Comparison of ENCODE assay signal across 12 mouse cellular contexts in the genomic region with DNA sequence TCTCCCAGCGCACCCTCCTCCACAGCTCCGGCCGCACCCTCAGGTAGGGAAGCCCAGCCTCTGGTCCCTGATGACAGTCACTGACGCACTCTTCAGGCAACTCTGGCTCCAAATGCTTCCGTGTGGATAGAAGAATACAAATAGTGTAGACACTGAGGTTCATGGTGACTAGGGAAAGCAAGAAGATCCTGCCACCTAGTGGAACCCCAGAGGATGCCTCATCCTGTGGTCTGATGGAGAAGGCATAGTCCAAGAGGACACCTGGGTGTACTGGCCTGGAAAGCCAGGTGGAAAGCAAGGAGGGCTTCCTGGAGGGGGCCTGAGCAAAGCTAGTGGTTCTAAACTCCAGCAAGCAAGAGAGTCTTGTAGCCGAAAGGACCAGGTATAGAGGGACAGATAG. TPM values are rescaled to one million over a fixed set of nuclear protein-coding genes. Genes with fewer than 3 reads are reported as not detected.
DNase-seq lines count a peak whose midpoint lies in the region; ATAC-seq lines count a peak whose summit lies in the region.
"Had no signal": no experiment of that assay in that cellular context is flagged by ENCODE, and none has a peak within 500 bp of the region (broad histone marks: within the 10 kb centered on the region; RNA-seq: fewer than 3 reads in every experiment).

No protein-coding gene starts in this region.

- H3K4me1 ChIP-seq in forebrain, embryonic 11.5 days (replicated peaks; ENCODE audit: control insufficient read depth, insufficient read depth, low read length) = no peaks in the 10 kb centered on the region

- H3K27ac ChIP-seq in forebrain, embryonic 11.5 days (ENCODE audit: low read depth, low read length) = no peak overlapping the region
- H3K27ac ChIP-seq: kidney, embryonic 15.5 days; midbrain, embryonic 13.5 days had no signal

- DNase-seq in cerebellum, postnatal 10 days = peak; percentile 29 to 47
- no peak for DNase-seq in cerebellum, adult 11-12 months
- peak; percentile 13 for DNase-seq in layer of hippocampus, adult 11-12 months (ENCODE audit: low spot score)
- no peak for DNase-seq in layer of hippocampus, adult 9-10 months (ENCODE audit: low spot score)
- DNase-seq in 416B (ENCODE audit: low read depth) = peak; percentile 13
- peak; percentile 66 for DNase-seq in brain, adult 2 months (ENCODE audit: low read depth, low spot score)
- no peak for DNase-seq in forebrain, embryonic 11.5 days (ENCODE audit: low spot score)
- no peak for DNase-seq in right cerebral cortex, postnatal 14 days
- DNase-seq: heart, postnatal 36 days; thymus, postnatal 14 days had no signal

- H3K27me3 ChIP-seq in forebrain, embryonic 11.5 days (ENCODE audit: control insufficient read depth, insufficient read depth, low read length) = no peaks in the 10 kb centered on the region
- H3K27me3 ChIP-seq: midbrain, embryonic 13.5 days had no signal

- H3K9ac ChIP-seq in forebrain, embryonic 11.5 days (ENCODE audit: low read length) = no peak overlapping the region
- H3K9ac ChIP-seq: kidney, embryonic 15.5 days; midbrain, embryonic 13.5 days had no signal

- no peaks in the 10 kb centered on the region for H3K36me3 ChIP-seq in forebrain, embryonic 11.5 days (ENCODE audit: control insufficient read depth, insufficient read depth, low read length)
- H3K36me3 ChIP-seq: kidney, embryonic 15.5 days; midbrain, embryonic 13.5 days had no signal

- no peak overlapping the region for H3K4me2 ChIP-seq in forebrain, embryonic 11.5 days (ENCODE audit: low read depth, low read length, severe bottlenecking)
- H3K4me2 ChIP-seq: kidney, embryonic 15.5 days; midbrain, embryonic 13.5 days had no signal

- no peak overlapping the region for H3K4me3 ChIP-seq in forebrain, embryonic 11.5 days (ENCODE audit: low read depth, low read length)
- H3K4me3 ChIP-seq: kidney, embryonic 15.5 days; midbrain, embryonic 13.5 days had no signal

- no peaks in the 10 kb centered on the region for H3K9me3 ChIP-seq in forebrain, embryonic 11.5 days (ENCODE audit: control insufficient read depth, low read length)
- H3K9me3 ChIP-seq: kidney, embryonic 15.5 days; midbrain, embryonic 13.5 days had no signal

- no peak for ATAC-seq in forebrain, embryonic 11.5 days (replicated peaks; ENCODE audit: low FRiP score)
- ATAC-seq: midbrain, embryonic 13.5 days had no signal

- WGBS in forebrain, embryonic 11.5 days = 83% methylated on average over 6 of the region's 6 CpGs

RNA-seq across cellular contexts. Expression of gene Ass1, which starts 49.1 kb away (rescaled TPM):
- polyA plus RNA-seq in forebrain, embryonic 11.5 days (2014; fragmentation: Nextera tagmentation; extraction: Ambion mirVana) = 3.3 and 6.8 TPM in 2 replicates

Comparison
In these comparisons a context has a peak if more than half of its experiments do, and no peak if none do; other contexts are left out.
1. DNase-seq: peak in cerebellum, postnatal 10 days (2 of 2), layer of hippocampus, adult 11-12 months (single experiment), 416B (single experiment) and brain, adult 2 months (single experiment); none in cerebellum, adult 11-12 months (single experiment), layer of hippocampus, adult 9-10 months (single experiment), forebrain, embryonic 11.5 days (single experiment) and right cerebral cortex, postnatal 14 days (single experiment).